Mouse (Mus musculus): ENCODE data around the gene Slc39a10. TPM values are rescaled to one million over a fixed set of nuclear protein-coding genes. Genes with fewer than 3 reads are reported as not detected.
"Not testable (repeated sequence)": the region's sequence is repeated elsewhere in the genome, so short reads cannot be mapped to it uniquely, and the experiment has no call there.

Gene Slc39a10
- polyA plus RNA-seq, 1 experiment from 2014 or later, result 83.9 TPM

GRCm38 (mm10) chr1:46770077-46770695 lies 122.5 kb downstream of the Slc39a10 start:
- not testable (repeated sequence) for H3K36me3 ChIP-seq (ENCODE audit: control insufficient read depth, insufficient read depth, low read length); H3K9me3 ChIP-seq (ENCODE audit: control insufficient read depth, low read length); H3K4me2 ChIP-seq (ENCODE audit: low read depth); DNase-seq (ENCODE audit: low spot score); H3K4me1 ChIP-seq (ENCODE audit: control insufficient read depth, insufficient read depth, low read length); H3K27ac ChIP-seq (ENCODE audit: low read depth, low read length); ATAC-seq (ENCODE audit: insufficient read depth, low FRiP score, low TSS enrichment); H3K4me3 ChIP-seq (ENCODE audit: low read depth, low read length); H3K27me3 ChIP-seq (ENCODE audit: control insufficient read depth, insufficient read depth, low read length); H3K9ac ChIP-seq (ENCODE audit: low read length)
- 85% methylated on average over 7 of the region's 7 CpGs for WGBS

- H3K27ac ChIP-seq (ENCODE audit: low read depth, low read length); H3K4me2 ChIP-seq (ENCODE audit: low read depth); H3K4me1 ChIP-seq (ENCODE audit: control insufficient read depth, insufficient read depth, low read length); H3K4me3 ChIP-seq (ENCODE audit: low read depth, low read length); H3K27me3 ChIP-seq (ENCODE audit: control insufficient read depth, insufficient read depth, low read length); ATAC-seq (ENCODE audit: insufficient read depth, low FRiP score, low TSS enrichment); H3K9me3 ChIP-seq (ENCODE audit: control insufficient read depth, low read length); DNase-seq (ENCODE audit: low spot score); H3K9ac ChIP-seq (ENCODE audit: low read length); H3K36me3 ChIP-seq (ENCODE audit: control insufficient read depth, insufficient read depth, low read length): not testable (repeated sequence)
These were observed 123.3 kb downstream of the Slc39a10 start for GRCm38 (mm10) chr1:46769318-46769717.

DNA sequence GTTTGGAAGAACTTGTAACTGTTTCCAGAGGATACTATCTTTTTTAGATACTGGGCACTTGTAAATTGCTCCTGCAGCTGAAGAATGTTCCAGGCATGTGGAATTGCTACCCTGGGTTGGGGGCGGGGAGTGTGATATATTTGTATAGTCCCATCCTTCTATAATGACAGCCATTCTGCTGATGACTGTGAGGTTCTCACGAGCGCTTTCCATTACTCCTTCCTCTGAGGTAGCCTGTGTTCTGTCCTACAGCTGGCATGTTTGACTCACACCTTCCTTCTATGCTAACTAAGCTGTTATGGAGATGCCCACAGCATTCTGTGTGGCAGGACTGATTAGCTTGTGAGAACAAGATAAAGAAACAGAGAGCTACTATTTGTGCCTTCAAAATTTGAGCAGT lies 128.1 kb downstream of the Slc39a10 start:
- H3K36me3 ChIP-seq (ENCODE audit: control insufficient read depth, insufficient read depth, low read length); H3K9me3 ChIP-seq (ENCODE audit: control insufficient read depth, low read length); H3K4me2 ChIP-seq (ENCODE audit: low read depth); H3K4me3 ChIP-seq (ENCODE audit: low read depth, low read length); H3K4me1 ChIP-seq (ENCODE audit: control insufficient read depth, insufficient read depth, low read length); ATAC-seq (ENCODE audit: insufficient read depth, low FRiP score, low TSS enrichment); H3K27ac ChIP-seq (ENCODE audit: low read depth, low read length); H3K27me3 ChIP-seq (ENCODE audit: control insufficient read depth, insufficient read depth, low read length); DNase-seq (ENCODE audit: low spot score); H3K9ac ChIP-seq (ENCODE audit: low read length): not testable (repeated sequence)
- 88% methylated on average over 3 of the region's 3 CpGs for WGBS
